Mouse (Mus musculus) heart, embryonic 15.5 days (tissue): Measurements from ENCODE around the gene Ikbke. TPM values are rescaled to one million over a fixed set of nuclear protein-coding genes. Genes with fewer than 3 reads are reported as not detected.

Experiments used
- ATAC-seq: fragments of 200-750 bp; cut with Nextera tagmentation; replicated peaks from 2 replicates; pipeline ENCODE4 v1.8.0; 2017; ENCODE audit warnings: low read depth, moderate TSS enrichment; ENCODE audit not compliant: insufficient number of reproducible peaks, insufficient read depth, low FRiP score
- H3K27ac ChIP-seq: fragments of 300-500 bp; sonication (generic); 2 replicates; pipeline ENCODE4 v1.5.1; 2015; ENCODE audit warnings: mild to moderate bottlenecking, inconsistent platforms
- H3K27me3 ChIP-seq: fragments of 300-500 bp; sonication (generic); 2 replicates; pipeline ENCODE4 v1.6.1; 2015; ENCODE audit warnings: inconsistent platforms
- H3K36me3 ChIP-seq: fragments of 300-500 bp; sonication (generic); 2 replicates; pipeline ENCODE4 v1.6.1; 2015; ENCODE audit warnings: mild to moderate bottlenecking, inconsistent platforms
- H3K4me1 ChIP-seq: fragments of 300-500 bp; sonication (generic); replicated peaks from 2 replicates; pipeline ENCODE4 v1.6.1; 2015; ENCODE audit warnings: inconsistent platforms
- H3K4me2 ChIP-seq: fragments of 300-500 bp; sonication (generic); 2 replicates; pipeline ENCODE4 v1.6.1; 2015; ENCODE audit warnings: inconsistent platforms, mild to moderate bottlenecking, moderate library complexity
- H3K4me3 ChIP-seq: fragments of 300-500 bp; sonication (generic); 2 replicates; pipeline ENCODE4 v1.5.1; 2015; ENCODE audit warnings: mild to moderate bottlenecking, inconsistent platforms
- H3K9ac ChIP-seq: fragments of 300-500 bp; sonication (generic); 2 replicates; pipeline ENCODE4 v1.6.1; 2015; ENCODE audit warnings: mild to moderate bottlenecking, inconsistent platforms
- H3K9me3 ChIP-seq: fragments of 300-500 bp; sonication (generic); replicated peaks from 2 replicates; pipeline ENCODE4 v1.6.1; 2016; ENCODE audit warnings: inconsistent platforms
- WGBS: fragments of 180-500 bp; shearing (Covaris S2); methylation state at CpG from one replicate; pipeline ENCODE4 v1.1.7; 2015; ENCODE audit warnings: mixed read lengths; 5-methylcytosine and 5-hydroxymethylcytosine counted together
- polyA plus RNA-seq: library from polyadenylated mRNA; unstranded; fragments of >200 nt; fragmentation: Nextera tagmentation; extraction: Ambion mirVana; gene quantifications from 2 replicates; pipeline ENCODE4 v1.2.1, GENCODE M21; 2015

Gene Ikbke
- polyA plus RNA-seq, 1 experiment from 2014 or later = 2.4 TPM

DNA sequence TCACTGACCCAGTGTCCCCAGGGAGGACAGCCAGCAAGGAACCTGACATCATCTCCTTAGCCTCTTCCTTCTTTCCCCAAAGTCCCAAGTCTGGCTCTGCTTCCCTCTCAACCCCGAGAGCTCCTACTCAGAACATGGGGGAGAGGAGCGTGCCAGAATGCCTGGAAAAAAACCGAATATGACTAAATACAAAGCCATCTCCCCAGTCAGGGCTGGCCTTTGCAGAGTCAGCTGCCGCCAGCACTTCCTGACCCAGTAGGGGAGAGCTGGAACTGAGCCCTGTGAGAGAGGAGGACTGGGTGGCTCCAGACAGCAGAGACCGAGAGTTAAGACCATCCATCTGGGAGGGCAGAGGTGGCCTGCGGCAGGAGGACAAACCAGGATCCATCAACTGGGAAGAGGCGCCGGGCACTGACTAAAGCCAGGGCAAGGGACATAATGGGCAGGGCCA, 40.5 kb downstream of the Ikbke start:
- H3K27ac ChIP-seq = peak overlapping the region; percentile 28; the same call in 1 of the 2 replicates
- H3K9me3 ChIP-seq = no peaks in the 10 kb centered on the region
- WGBS = 50% methylated on average over 8 of the region's 8 CpGs
- H3K4me1 ChIP-seq = peaks cover 29% of the 10 kb centered on the region
- H3K36me3 ChIP-seq = no peaks in the 10 kb centered on the region
- no peak overlapping the region for H3K4me3 ChIP-seq
- no peak overlapping the region for H3K4me2 ChIP-seq
- peaks cover 9% of the 10 kb centered on the region; the same call in 1 of the 2 replicates for H3K27me3 ChIP-seq
- H3K9ac ChIP-seq = no peak overlapping the region
- ATAC-seq = peak; percentile 53

DNA sequence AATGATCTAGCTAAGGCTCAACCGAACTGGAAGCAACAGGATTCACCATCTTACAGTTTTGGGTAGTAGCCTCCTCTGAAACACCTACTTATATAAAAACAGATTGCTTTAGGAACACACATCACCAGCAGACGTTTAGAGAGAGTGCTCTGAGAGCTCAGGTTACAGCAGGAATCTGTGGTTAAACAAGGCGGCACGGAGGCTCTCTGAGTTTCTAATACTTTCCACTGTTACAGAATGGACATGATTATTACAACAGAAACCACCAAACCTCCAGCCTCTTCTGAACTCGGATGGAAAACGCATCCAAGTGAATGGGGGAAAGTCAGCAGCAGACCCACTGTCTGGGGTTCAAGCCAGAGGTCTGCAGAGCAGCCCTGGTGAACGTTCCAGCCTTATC, 43.3 kb downstream of the Ikbke start:
- Histone ChIP-seq H3K4me3 (no peak overlapping the region), H3K9me3 (no peaks in the 10 kb centered on the region), H3K27me3 (no peaks in the 10 kb centered on the region), H3K4me2 (no peak overlapping the region), H3K27ac (no peak overlapping the region), H3K36me3 (no peaks in the 10 kb centered on the region), H3K4me1 (peaks cover 45% of the 10 kb centered on the region), H3K9ac (no peak overlapping the region)
- ATAC-seq = no peak
- WGBS = 48% methylated on average over 7 of the region's 7 CpGs

- H3K27ac ChIP-seq = peak overlapping the region; percentile 67
- ATAC-seq = peak; percentile 54
- H3K4me2 ChIP-seq = peak overlapping the region; percentile 54
- peaks cover 53% of the 10 kb centered on the region for H3K4me1 ChIP-seq
- peak overlapping the region; percentile 23 for H3K9ac ChIP-seq
- no peaks in the 10 kb centered on the region for H3K27me3 ChIP-seq
- H3K9me3 ChIP-seq = no peaks in the 10 kb centered on the region
- no peaks in the 10 kb centered on the region for H3K36me3 ChIP-seq
- 21% methylated on average over 12 of the region's 12 CpGs for WGBS
- peak overlapping the region; percentile 32 for H3K4me3 ChIP-seq
Measured at GRCm38 (mm10) chr1:131233527-131233926, 45.9 kb downstream of the Ikbke start.

- no peak for ATAC-seq
- Histone ChIP-seq H3K9me3 (no peaks in the 10 kb centered on the region), H3K27ac (peak overlapping the region; percentile 57), H3K4me3 (no peak overlapping the region), H3K36me3 (no peaks in the 10 kb centered on the region), H3K4me1 (peaks cover 45% of the 10 kb centered on the region), H3K4me2 (peak overlapping the region; percentile 33), H3K9ac (no peak overlapping the region), H3K27me3 (no peaks in the 10 kb centered on the region)
- whole genome bisulfite sequencing = 35% methylated on average over 5 of the region's 5 CpGs
Measured at GRCm38 (mm10) chr1:131228659-131229058, 50.7 kb downstream of the Ikbke start.

- H3K27ac ChIP-seq = peak overlapping the region; percentile 57
- ATAC-seq = peak; percentile 69
- 0 out of 2 replicates have a peak overlapping the region, but pooled peaks have one; percentile 7 for H3K4me3 ChIP-seq
- H3K9me3 ChIP-seq = no peaks in the 10 kb centered on the region
- peaks cover 40% of the 10 kb centered on the region for H3K4me1 ChIP-seq
- H3K36me3 ChIP-seq = no peaks in the 10 kb centered on the region
- H3K4me2 ChIP-seq = peak overlapping the region; percentile 33
- WGBS = 31% methylated on average over 7 of the region's 7 CpGs
- H3K27me3 ChIP-seq = no peaks in the 10 kb centered on the region
- no peak overlapping the region for H3K9ac ChIP-seq
Measured at GRCm38 (mm10) chr1:131228225-131228624, 51.2 kb downstream of the Ikbke start.

DNA sequence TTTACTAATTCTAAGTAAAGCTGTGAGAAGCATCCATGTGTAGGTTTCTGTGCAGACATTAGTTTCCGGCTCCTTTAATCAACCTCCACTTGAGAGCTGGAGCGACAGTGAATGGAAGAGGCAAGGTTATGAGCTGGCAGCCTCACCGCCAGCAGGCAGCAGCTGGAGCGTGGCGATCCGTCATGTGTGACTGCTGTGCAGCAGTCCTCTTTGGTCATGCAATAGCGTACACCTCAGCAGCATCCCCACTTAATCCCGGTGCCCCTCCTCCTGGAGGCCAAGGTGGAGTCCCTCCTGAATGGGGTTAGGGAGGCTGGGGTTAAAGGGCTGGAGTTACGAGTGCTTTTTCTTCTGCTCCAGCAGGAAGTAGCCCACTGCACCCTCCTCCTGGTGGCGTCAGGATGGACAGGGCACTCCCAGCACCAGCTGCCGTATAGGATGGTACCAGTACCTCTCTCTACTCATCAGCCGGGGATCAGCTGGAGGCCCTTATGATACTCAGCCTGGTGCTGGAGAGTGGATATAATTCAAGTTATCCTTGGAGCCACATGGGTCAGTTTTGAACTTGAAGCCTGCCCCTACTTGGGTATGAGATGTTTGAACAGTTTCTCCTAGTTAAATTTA, 54.4 kb downstream of the Ikbke start:
- Histone ChIP-seq H3K9ac (no peak overlapping the region), H3K4me1 (peaks cover 16% of the 10 kb centered on the region), H3K4me2 (no peak overlapping the region), H3K27ac (no peak overlapping the region), H3K36me3 (no peaks in the 10 kb centered on the region), H3K9me3 (no peaks in the 10 kb centered on the region), H3K27me3 (no peaks in the 10 kb centered on the region), H3K4me3 (no peak overlapping the region)
- WGBS = 69% methylated on average over 12 of the region's 12 CpGs
- ATAC-seq = no peak

DNA sequence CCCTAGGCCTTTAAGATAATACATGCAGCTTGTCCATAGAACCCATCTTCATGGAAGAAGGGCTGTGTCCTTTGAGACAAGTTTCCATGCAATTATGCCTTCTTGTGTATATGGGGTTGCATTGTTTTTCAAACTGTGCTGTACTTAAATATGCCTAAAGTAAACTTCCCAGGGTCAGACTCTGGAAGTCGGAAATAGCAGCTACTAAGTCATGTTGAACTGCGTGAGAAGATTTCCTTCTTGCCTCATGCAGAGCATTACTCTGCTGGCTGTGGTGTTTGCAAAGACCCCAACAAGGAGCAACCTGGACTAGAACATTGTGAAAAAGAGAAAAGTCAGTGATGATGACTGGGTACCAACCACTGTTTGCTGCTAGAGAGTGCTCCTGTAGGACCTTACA, 56.1 kb downstream of the Ikbke start:
- 86% methylated on average over 2 of the region's 2 CpGs for WGBS
- no peaks in the 10 kb centered on the region for H3K36me3 ChIP-seq
- no peak overlapping the region for H3K4me2 ChIP-seq
- no peak overlapping the region for H3K4me3 ChIP-seq
- ATAC-seq = no peak
- no peaks in the 10 kb centered on the region for H3K9me3 ChIP-seq
- H3K27me3 ChIP-seq = no peaks in the 10 kb centered on the region
- H3K9ac ChIP-seq = no peak overlapping the region
- peaks cover 6% of the 10 kb centered on the region for H3K4me1 ChIP-seq
- no peak overlapping the region for H3K27ac ChIP-seq

GRCm38 (mm10) chr1:131221822-131222590, 57.4 kb downstream of the Ikbke start:
- no peaks in the 10 kb centered on the region for H3K9me3 ChIP-seq
- H3K36me3 ChIP-seq = no peaks in the 10 kb centered on the region
- H3K27ac ChIP-seq = no peak overlapping the region
- no peaks in the 10 kb centered on the region for H3K27me3 ChIP-seq
- no peaks in the 10 kb centered on the region for H3K4me1 ChIP-seq
- H3K4me3 ChIP-seq = no peak overlapping the region
- WGBS = 78% methylated on average over 13 of the region's 13 CpGs
- H3K4me2 ChIP-seq = no peak overlapping the region
- no peak overlapping the region for H3K9ac ChIP-seq
- ATAC-seq = no peak

DNA sequence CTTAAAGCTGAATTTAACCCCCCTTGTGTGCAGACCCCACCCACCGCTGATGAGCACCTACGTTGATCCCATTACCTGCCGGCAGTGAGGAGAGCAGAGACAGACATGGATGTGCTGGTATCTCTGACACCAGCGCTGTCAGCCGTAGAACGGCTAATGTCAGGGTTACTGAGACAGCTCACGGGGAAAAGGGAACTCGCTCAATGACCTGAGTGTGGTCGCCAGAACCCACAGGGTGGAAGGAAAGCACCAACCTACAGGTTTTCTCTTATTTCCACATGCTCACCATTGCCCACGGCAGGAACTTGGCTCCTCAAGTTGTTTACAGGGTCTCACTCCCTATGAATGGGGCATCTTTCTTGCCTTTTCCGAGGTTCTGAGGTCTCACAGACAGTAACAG, 60.5 kb downstream of the Ikbke start:
- 85% methylated on average over 11 of the region's 11 CpGs for WGBS

DNA sequence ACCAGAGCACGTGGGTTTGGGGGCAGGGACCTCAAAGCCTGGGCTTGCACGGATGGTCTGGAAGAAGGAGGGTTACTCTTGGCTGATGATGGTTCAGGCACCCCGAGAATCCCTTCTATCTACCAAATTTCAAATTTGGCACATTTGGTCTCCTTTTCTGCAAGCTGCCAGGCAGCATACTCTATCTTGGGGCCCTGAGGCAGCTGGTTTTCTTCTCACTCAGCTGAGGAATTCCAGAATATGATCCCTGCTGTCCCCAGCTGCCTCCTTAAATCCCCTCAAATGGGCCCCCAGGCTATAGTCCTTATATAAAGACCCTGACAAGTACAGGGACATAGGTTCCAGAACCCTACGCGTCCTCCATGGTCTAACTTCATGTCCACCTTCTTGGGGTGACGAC, 66.0 kb downstream of the Ikbke start:
- Histone ChIP-seq H3K4me2 (no peak overlapping the region), H3K4me1 (peaks cover 8% of the 10 kb centered on the region), H3K9ac (no peak overlapping the region), H3K9me3 (no peaks in the 10 kb centered on the region), H3K4me3 (no peak overlapping the region), H3K36me3 (no peaks in the 10 kb centered on the region), H3K27ac (no peak overlapping the region), H3K27me3 (no peaks in the 10 kb centered on the region)
- ATAC-seq = no peak
- 58% methylated on average over 6 of the region's 6 CpGs for WGBS

More for the DNA sequence above, 60.5 kb downstream of the Ikbke start:
- Histone ChIP-seq H3K9ac (no peak overlapping the region), H3K36me3 (no peaks in the 10 kb centered on the region), H3K9me3 (no peaks in the 10 kb centered on the region), H3K4me1 (no peaks in the 10 kb centered on the region), H3K27ac (no peak overlapping the region), H3K27me3 (no peaks in the 10 kb centered on the region), H3K4me2 (no peak overlapping the region), H3K4me3 (no peak overlapping the region)
- ATAC-seq = no peak

DNA sequence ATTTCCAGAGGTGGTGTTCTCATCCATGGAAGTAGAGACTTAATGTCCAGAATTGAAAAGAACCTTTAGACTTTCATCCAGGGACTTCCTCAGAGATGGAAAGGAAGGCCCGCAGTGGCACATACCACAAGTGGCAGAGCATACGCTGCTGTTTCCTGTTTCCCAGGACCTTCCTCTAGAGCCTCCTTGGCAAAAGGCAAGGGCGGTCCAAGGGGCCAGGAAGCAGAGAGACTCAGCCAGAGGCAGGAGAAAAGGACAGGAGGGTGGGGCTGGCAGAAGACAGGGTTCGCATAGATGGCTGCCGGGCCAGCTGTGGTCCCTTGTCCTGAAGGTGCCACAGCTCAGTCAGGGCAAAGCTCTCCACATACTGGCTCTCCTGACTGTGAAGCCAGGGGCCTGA, 66.5 kb downstream of the Ikbke start:
- H3K4me3 ChIP-seq = no peak overlapping the region
- no peak overlapping the region for H3K9ac ChIP-seq
- no peak overlapping the region for H3K27ac ChIP-seq
- H3K27me3 ChIP-seq = no peaks in the 10 kb centered on the region
- ATAC-seq = no peak
- 42% methylated on average over 5 of the region's 5 CpGs for WGBS
- H3K4me2 ChIP-seq = no peak overlapping the region
- H3K4me1 ChIP-seq = peaks cover 8% of the 10 kb centered on the region
- H3K9me3 ChIP-seq = no peaks in the 10 kb centered on the region
- no peaks in the 10 kb centered on the region for H3K36me3 ChIP-seq
